Mouse (Mus musculus) G1E (cell line): ENCODE results near the gene Nfkbiz. TPM values are rescaled to one million over a fixed set of nuclear protein-coding genes. Genes with fewer than 3 reads are reported as not detected.

Experiments used
- ATAC-seq: 2 replicates; pipeline ENCODE4 v1.8.0; 2016; ENCODE audit warnings: mild to moderate bottlenecking; ENCODE audit not compliant: insufficient number of reproducible peaks, poor library complexity, low FRiP score, severe bottlenecking; ENCODE audit errors: extremely low read depth
- DNase-seq: peaks from one replicate; pipeline ENCODE4 v3.0.0; 2012; ENCODE audit warnings: low spot score
- H3K27me3 ChIP-seq: 2 replicates; pipeline ENCODE4 v1.6.1; 2012; ENCODE audit warnings: mild to moderate bottlenecking, low read length, inconsistent platforms; ENCODE audit not compliant: insufficient read depth
- H3K36me3 ChIP-seq: replicated peaks from 2 replicates; pipeline ENCODE3; 2012; ENCODE audit warnings: mild to moderate bottlenecking, inconsistent platforms
- H3K4me1 ChIP-seq: 2 replicates; pipeline ENCODE4 v1.6.1; 2012; ENCODE audit warnings: low read depth, low read length, inconsistent platforms, mixed read lengths; ENCODE audit not compliant: insufficient read depth
- H3K4me3 ChIP-seq: 2 replicates; pipeline ENCODE4 v1.5.1; 2012; ENCODE audit warnings: low read depth, mild to moderate bottlenecking, inconsistent platforms, low read length, moderate library complexity, mixed read lengths
- H3K9me3 ChIP-seq: replicated peaks from 2 replicates; pipeline ENCODE4 v1.6.1; 2012; ENCODE audit warnings: inconsistent platforms
- CTCF ChIP-seq: IDR thresholded peaks from 2 replicates; pipeline ENCODE4 v1.5.1; 2012; ENCODE audit warnings: low read depth, low read length, inconsistent platforms, mixed read lengths
- GATA1 ChIP-seq: IDR thresholded peaks from 2 replicates; pipeline ENCODE4 v1.6.1; 2012; ENCODE audit warnings: borderline replicate concordance, low read length, inconsistent platforms, mixed read lengths
- GATA2 ChIP-seq: IDR thresholded peaks from 2 replicates; pipeline ENCODE4 v1.6.1; 2012; ENCODE audit warnings: low read depth, low read length, inconsistent platforms, borderline replicate concordance
- POLR2AphosphoS5 ChIP-seq: IDR thresholded peaks from 2 replicates; pipeline ENCODE4 v1.6.1; 2012; ENCODE audit warnings: low read depth, low read length, inconsistent platforms; ENCODE audit not compliant: insufficient replicate concordance
- TAL1 ChIP-seq: conservative IDR thresholded peaks from 2 replicates; pipeline ENCODE4 v1.6.1; 2012; ENCODE audit warnings: low read depth, low read length, inconsistent platforms, mixed read lengths
- polyA plus RNA-seq: library from polyadenylated mRNA; stranded (reverse); fragments of >175 nt; gene quantifications from 2 replicates; pipeline ENCODE4 v1.2.3, GENCODE M21; 2012
- total RNA-seq, 2 experiments: library from RNA; stranded (forward) in 1 of 2; stranded (reverse) in 1 of 2; fragments of 200-1000 nt in 1 of 2; fragments of >200 nt in 1 of 2; fragmentation: Nextera tagmentation in 1 of 2; gene quantifications; 2 replicates each; pipeline ENCODE4 v1.2.3; 2014 to 2017

Nfkbiz gene
- total and polyA plus RNA-seq, 3 experiments = 0.74 to 5.7 (median 5.1) TPM

DNA sequence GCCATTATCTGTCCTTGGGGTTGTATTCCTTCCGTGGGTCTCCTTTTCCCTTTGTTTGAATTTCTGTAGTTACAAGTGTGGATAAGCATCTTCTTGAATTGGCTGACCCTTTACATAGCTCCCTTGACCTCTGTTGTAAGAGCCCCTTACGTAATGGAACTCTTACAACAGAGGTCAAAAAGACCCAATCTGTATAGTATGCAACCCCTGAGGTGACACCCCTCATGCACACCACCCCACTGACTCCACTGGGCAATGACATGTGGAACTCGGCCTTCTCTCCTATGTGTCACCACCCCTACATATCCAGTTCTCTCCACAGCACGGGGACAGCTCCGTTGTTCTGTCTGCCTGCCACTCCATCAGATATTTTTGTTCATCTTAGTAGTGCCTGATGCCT, 56.9 kb downstream of the Nfkbiz start:
- Histone ChIP-seq H3K4me1 (peaks cover 3% of the 10 kb centered on the region; the same call in 1 of the 2 replicates), H3K9me3 (no peaks in the 10 kb centered on the region), H3K27me3 (no peaks in the 10 kb centered on the region; the same call in 1 of the 2 replicates), H3K4me3 (no peak overlapping the region), H3K36me3 (no peaks in the 10 kb centered on the region)
- TF ChIP-seq TAL1 = no peak
- TF ChIP-seq GATA2 = no peak
- no peak for TF ChIP-seq CTCF
- TF ChIP-seq POLR2AphosphoS5 = no peak
- TF ChIP-seq GATA1 = no peak
- no peak for ATAC-seq
- DNase-seq = no peak

DNA sequence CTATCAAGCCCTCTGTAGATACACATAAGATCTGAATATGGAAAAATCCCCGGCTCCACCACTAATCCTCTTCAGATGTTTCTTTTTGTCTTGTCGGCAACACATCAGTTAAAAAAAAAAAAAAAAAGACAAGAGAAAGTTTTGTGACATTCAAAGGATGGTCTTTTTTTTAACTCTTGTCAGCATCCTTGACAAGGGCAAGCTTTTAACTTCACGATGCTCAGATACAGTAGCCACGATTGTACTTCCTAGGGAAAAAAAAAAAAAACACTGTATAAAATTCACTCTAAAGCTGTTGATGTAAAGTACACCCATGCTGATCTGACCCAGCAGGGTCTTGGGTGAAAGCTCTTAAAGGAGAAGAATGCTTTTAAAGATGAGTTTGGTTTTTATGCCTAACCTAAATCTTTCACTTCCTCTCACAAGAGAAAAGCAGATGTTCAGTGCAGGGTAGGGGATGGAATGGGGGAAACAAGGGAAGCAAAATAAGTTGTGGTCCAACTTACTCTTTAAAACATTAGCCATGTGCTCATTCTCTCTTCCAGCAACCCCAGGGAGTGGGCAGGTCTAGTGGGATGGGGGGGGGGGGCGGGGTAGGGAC, 57.6 kb downstream of the Nfkbiz start:
- DNase-seq (no peak), ATAC-seq (no peak)
- no peaks in the 10 kb centered on the region for H3K4me1 ChIP-seq
- TF ChIP-seq CTCF = no peak
- no peak for TF ChIP-seq GATA2
- no peak for TF ChIP-seq POLR2AphosphoS5
- TF ChIP-seq TAL1 = no peak
- no peak for TF ChIP-seq GATA1
- H3K36me3 ChIP-seq = no peaks in the 10 kb centered on the region
- no peaks in the 10 kb centered on the region; the same call in 1 of the 2 replicates for H3K27me3 ChIP-seq
- H3K4me3 ChIP-seq = no peak overlapping the region
- no peaks in the 10 kb centered on the region for H3K9me3 ChIP-seq

DNA sequence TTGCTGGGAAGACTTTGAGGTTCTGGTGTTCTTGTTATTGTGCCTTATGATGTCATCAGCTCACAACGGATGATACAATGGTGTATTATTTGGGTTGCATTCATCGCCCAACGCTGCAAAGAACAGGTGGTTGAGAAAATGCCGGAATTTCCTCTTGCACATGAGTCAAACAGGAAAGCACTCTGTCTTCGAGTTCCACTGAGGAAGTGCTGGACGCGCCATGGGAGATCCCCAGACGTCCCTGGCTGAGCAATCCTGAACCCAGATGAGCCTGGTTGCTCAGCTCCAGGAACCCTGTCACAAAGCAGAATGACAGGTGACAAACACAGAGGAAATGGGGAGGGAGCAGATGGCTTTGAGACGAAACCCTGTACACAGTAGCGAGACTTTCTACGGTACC, 62.4 kb downstream of the Nfkbiz start:
- H3K4me3 ChIP-seq = no peak overlapping the region
- H3K36me3 ChIP-seq = no peaks in the 10 kb centered on the region
- H3K27me3 ChIP-seq = peaks cover 7% of the 10 kb centered on the region; the same call in 1 of the 2 replicates
- DNase-seq = no peak
- no peak for ATAC-seq
- H3K4me1 ChIP-seq = no peaks in the 10 kb centered on the region
- no peaks in the 10 kb centered on the region for H3K9me3 ChIP-seq
- TF ChIP-seq GATA2 = no peak
- TF ChIP-seq CTCF = no peak
- no peak for TF ChIP-seq TAL1
- no peak for TF ChIP-seq POLR2AphosphoS5
- TF ChIP-seq GATA1 = no peak

DNA sequence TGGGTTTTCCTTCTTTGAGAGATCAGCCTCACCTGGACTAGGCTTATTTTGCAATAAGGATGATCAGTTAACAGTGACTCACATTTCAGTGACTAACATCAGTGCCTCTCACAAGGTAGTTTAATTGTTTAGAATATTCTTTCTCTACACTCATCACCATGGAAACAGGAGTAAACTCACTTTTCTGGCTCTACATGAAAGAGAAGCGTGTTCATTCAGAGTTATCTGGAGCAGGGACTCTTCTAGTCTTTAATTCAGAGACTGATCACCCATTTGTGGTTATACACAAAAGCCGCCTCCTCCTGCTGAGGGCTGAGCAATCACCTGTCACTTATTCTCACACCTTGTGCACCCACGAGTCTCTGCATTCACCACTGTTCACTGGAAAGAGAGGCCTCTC, 68.5 kb downstream of the Nfkbiz start:
- no peak for TF ChIP-seq CTCF
- TF ChIP-seq TAL1 = no peak
- no peak for TF ChIP-seq GATA1
- no peak for TF ChIP-seq GATA2
- TF ChIP-seq POLR2AphosphoS5 = no peak
- no peak overlapping the region for H3K4me3 ChIP-seq
- DNase-seq (no peak), ATAC-seq (no peak)
- H3K27me3 ChIP-seq = peaks cover 7% of the 10 kb centered on the region; the same call in 1 of the 2 replicates
- H3K36me3 ChIP-seq = no peaks in the 10 kb centered on the region
- H3K9me3 ChIP-seq = no peaks in the 10 kb centered on the region
- H3K4me1 ChIP-seq = no peaks in the 10 kb centered on the region

Other genes with a start within 250 kb of the Nfkbiz start
- gene Nxpe3, start 56.4 kb upstream of the Nfkbiz start, total RNA-seq (2014; fragmentation: Nextera tagmentation) = 25.2 and 29.2 TPM in 2 replicates
- gene Nxpe3, start 56.4 kb upstream of the Nfkbiz start, total RNA-seq (2017) = 9.9 and 13.3 TPM in 2 replicates
- gene Nxpe3, start 56.4 kb upstream of the Nfkbiz start, polyA plus RNA-seq = 0.79 and 1.3 TPM in 2 replicates
- 17.4 and 17.6 TPM in 2 replicates for gene Cep97, start 96.0 kb upstream of the Nfkbiz start, total RNA-seq (2014; fragmentation: Nextera tagmentation)
- gene Cep97, start 96.0 kb upstream of the Nfkbiz start, total RNA-seq (2017) = 17.3 and 24.6 TPM in 2 replicates
- 5.8 and 11.4 TPM in 2 replicates for gene Cep97, start 96.0 kb upstream of the Nfkbiz start, polyA plus RNA-seq
- 410 and 496 TPM in 2 replicates for gene Rpl24, start 127.4 kb upstream of the Nfkbiz start, total RNA-seq (2014; fragmentation: Nextera tagmentation)
- 1,331 and 1,386 TPM in 2 replicates for gene Rpl24, start 127.4 kb upstream of the Nfkbiz start, total RNA-seq (2017)
- 62.5 and 148 TPM in 2 replicates for gene Rpl24, start 127.4 kb upstream of the Nfkbiz start, polyA plus RNA-seq
- gene Zbtb11, start 135.0 kb upstream of the Nfkbiz start, total RNA-seq (2014; fragmentation: Nextera tagmentation) = 37.0 and 37.6 TPM in 2 replicates
- gene Zbtb11, start 135.0 kb upstream of the Nfkbiz start, total RNA-seq (2017) = 35.1 and 42.3 TPM in 2 replicates
- 6.8 TPM in 2 replicates for gene Zbtb11, start 135.0 kb upstream of the Nfkbiz start, polyA plus RNA-seq
- gene Pcnp, start 190.8 kb upstream of the Nfkbiz start, total RNA-seq (2014; fragmentation: Nextera tagmentation) = 176 and 198 TPM in 2 replicates
- 106 and 113 TPM in 2 replicates for gene Pcnp, start 190.8 kb upstream of the Nfkbiz start, total RNA-seq (2017)
- gene Pcnp, start 190.8 kb upstream of the Nfkbiz start, polyA plus RNA-seq = 30.9 and 31.6 TPM in 2 replicates
- gene Trmt10c, start 198.9 kb upstream of the Nfkbiz start, total RNA-seq (2014; fragmentation: Nextera tagmentation) = 28.4 and 35.4 TPM in 2 replicates
- gene Trmt10c, start 198.9 kb upstream of the Nfkbiz start, total RNA-seq (2017) = 38.6 and 43.8 TPM in 2 replicates
- 13.6 and 15.4 TPM in 2 replicates for gene Trmt10c, start 198.9 kb upstream of the Nfkbiz start, polyA plus RNA-seq
- gene Senp7, start 209.4 kb upstream of the Nfkbiz start, total RNA-seq (2014; fragmentation: Nextera tagmentation) = 115 and 130 TPM in 2 replicates
- gene Senp7, start 209.4 kb upstream of the Nfkbiz start, total RNA-seq (2017) = 29.4 and 37.4 TPM in 2 replicates
- 18.6 and 20.5 TPM in 2 replicates for gene Senp7, start 209.4 kb upstream of the Nfkbiz start, polyA plus RNA-seq